Mouse (Mus musculus): ENCODE data around the gene B3gnt2. TPM values are rescaled to one million over a fixed set of nuclear protein-coding genes. Genes with fewer than 3 reads are reported as not detected.

Gene B3gnt2
- polyA plus RNA-seq, 1 experiment from 2014 or later = 2.9 TPM

DNA sequence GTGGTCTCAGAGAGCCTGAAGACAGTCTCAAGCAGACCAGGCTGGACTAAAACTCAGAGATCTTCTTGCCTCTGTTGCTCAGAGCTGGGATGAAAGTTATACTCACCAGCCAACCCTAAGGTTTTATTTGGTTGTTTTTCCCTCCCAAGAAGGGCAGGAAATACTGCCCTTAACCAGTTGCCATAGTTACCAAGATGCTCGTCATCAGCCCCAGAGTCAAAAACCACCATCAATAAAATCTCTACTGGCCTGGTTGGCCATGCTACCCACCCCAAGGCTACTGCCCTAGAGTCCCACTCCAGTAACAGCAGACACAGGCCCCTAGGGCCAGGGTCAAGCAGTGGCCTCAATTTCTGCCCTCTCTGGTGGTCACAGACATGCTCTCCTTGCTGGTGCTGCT, 8.3 kb downstream of the B3gnt2 start:
- peaks cover 12% of the 10 kb centered on the region for H3K27me3 ChIP-seq (ENCODE audit: insufficient read depth, poor library complexity, severe bottlenecking)
- DNase-seq (ENCODE audit: low spot score) = no peak
- H3K9me3 ChIP-seq = no peaks in the 10 kb centered on the region
- no peak overlapping the region for H3K27ac ChIP-seq
- 68% methylated on average over 1 of the region's 1 CpGs for WGBS
- H3K36me3 ChIP-seq = no peaks in the 10 kb centered on the region
- peaks cover 29% of the 10 kb centered on the region for H3K4me1 ChIP-seq
- no peak overlapping the region for H3K4me3 ChIP-seq

DNA sequence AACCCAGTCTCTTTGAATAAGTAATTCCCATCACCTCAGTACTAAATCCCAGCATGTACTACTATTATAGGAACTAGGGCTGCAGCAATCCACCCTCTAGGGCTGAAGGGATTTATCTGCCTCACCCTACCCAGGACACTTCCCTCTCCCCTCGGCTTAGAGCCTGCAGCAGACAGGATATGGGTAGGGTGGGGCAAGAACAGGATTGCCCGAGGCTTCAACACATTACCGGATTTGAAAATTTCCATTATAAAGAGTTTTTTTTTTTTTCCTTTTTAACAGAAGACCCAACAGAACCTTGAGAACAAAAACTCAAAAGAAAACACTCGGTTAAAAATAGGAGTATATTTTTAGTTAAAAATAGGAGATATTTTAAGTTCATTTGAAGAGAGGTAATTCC, 9.3 kb downstream of the B3gnt2 start:
- no peak overlapping the region for H3K27ac ChIP-seq
- H3K9me3 ChIP-seq = no peaks in the 10 kb centered on the region
- WGBS = 37% methylated on average over 4 of the region's 4 CpGs
- no peaks in the 10 kb centered on the region for H3K36me3 ChIP-seq
- H3K27me3 ChIP-seq (ENCODE audit: insufficient read depth, poor library complexity, severe bottlenecking) = peaks cover under 1% of the 10 kb centered on the region; the same call in 1 of the 2 replicates
- H3K4me3 ChIP-seq = no peak overlapping the region
- H3K4me1 ChIP-seq = peaks cover 39% of the 10 kb centered on the region
- no peak for DNase-seq (ENCODE audit: low spot score)

DNA sequence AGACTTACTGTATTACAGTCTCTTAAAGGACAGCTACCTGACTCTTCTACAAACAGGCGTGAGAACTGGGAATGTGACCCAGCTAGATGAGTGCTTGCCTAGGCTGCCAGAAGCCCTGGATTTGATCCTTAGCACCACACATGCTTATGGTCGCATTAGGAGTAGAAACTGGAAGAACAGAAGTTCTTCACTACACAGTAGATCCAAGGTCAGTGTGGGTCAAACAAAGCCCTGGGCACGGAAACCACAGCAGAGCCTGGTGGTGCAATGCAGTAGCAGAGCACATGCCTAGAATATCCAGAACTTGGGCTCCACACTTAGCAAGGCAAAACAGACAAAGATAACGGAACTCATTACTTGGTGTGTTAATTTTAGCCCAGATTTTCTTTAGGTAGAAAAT, 10.7 kb downstream of the B3gnt2 start:
- H3K9me3 ChIP-seq = no peaks in the 10 kb centered on the region
- no peak overlapping the region for H3K27ac ChIP-seq
- H3K4me3 ChIP-seq = no peak overlapping the region
- WGBS = 77% methylated on average over 4 of the region's 4 CpGs
- no peaks in the 10 kb centered on the region for H3K27me3 ChIP-seq (ENCODE audit: insufficient read depth, poor library complexity, severe bottlenecking)
- no peaks in the 10 kb centered on the region for H3K36me3 ChIP-seq
- H3K4me1 ChIP-seq = peaks cover 53% of the 10 kb centered on the region
- DNase-seq (ENCODE audit: low spot score) = no peak

DNA sequence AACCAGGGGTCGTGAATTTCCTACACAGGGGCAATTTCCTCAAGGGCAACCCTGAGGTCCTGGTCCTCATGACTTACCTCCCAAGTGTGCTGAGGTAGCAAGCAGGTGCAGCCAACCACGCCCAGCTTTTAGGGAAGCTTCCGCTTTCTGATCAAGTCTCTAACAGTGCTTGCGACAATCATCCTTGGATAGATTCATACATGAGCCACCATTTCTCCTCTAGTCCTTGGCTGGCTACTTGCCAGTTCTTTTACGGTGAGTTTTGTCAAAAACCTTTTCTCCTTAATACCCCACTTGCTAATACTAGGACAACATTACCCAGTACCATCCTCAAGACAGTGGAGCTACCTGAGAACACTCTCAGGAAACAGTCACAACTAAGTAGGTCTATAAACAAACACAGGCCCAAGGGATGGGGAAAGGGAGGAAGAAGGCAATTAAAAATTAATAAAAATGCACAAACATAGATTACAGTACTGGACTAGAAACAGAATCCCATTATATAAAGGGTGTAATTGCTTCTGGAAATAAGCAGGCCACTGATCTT, 12.0 kb downstream of the B3gnt2 start:
- Histone ChIP-seq H3K4me1 (peaks cover 58% of the 10 kb centered on the region), H3K9me3 (no peaks in the 10 kb centered on the region), H3K36me3 (no peaks in the 10 kb centered on the region), H3K27ac (0 out of 2 replicates have a peak overlapping the region, but pooled peaks have one; percentile 42), H3K4me3 (no peak overlapping the region), H3K27me3 (ENCODE audit: insufficient read depth, poor library complexity, severe bottlenecking) (no peaks in the 10 kb centered on the region)
- DNase-seq (ENCODE audit: low spot score) = no peak
- 76% methylated on average over 5 of the region's 5 CpGs for WGBS

DNA sequence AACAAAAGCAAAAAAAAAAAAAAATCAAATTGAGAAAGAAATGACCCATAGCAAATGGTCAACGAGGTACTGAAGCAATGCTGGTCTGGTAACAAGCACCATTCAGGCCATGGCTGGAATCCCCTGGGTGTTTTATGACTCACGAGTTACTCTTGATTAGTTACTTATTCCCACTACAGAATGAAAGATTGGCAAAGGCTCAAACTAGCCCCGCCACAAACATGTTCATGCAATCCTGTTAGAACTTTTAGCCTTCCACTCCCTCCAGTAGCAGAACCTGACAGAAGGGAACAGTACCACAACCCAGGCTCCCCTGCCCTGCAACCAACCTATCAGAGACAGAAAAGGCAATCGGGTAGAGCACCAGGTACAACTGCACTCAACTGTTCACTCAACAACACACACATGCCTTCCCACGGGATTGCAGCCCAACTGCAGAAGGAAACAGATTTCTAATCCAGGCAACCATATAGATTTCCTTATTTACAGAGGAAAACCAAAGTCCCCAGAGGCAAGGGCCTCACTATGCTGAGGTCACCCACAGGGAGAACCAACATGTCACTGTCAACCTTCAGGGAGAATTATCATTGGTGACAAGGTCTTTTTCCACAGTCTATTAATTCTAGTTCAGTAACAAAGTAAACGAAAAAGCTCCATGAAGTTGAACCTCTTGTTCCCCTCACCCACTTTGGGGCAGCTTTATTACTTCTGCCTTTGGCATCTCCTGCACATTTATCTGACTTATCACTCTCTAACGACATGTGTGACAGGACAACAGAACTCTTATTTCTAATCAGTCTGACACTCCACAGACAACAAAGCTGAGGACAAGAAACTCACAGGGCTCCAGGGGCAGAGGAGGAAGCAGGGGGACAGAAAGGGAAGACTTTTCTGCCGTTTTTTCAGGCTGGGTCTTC, 12.8 kb downstream of the B3gnt2 start:
- no peak overlapping the region for H3K4me3 ChIP-seq
- peak overlapping the region; percentile 42; the same call in 1 of the 2 replicates for H3K27ac ChIP-seq
- no peaks in the 10 kb centered on the region for H3K36me3 ChIP-seq
- H3K9me3 ChIP-seq = no peaks in the 10 kb centered on the region
- no peak for DNase-seq (ENCODE audit: low spot score)
- WGBS = 44% methylated on average over 8 of the region's 8 CpGs
- H3K4me1 ChIP-seq = peaks cover 58% of the 10 kb centered on the region
- H3K27me3 ChIP-seq (ENCODE audit: insufficient read depth, poor library complexity, severe bottlenecking) = no peaks in the 10 kb centered on the region

DNA sequence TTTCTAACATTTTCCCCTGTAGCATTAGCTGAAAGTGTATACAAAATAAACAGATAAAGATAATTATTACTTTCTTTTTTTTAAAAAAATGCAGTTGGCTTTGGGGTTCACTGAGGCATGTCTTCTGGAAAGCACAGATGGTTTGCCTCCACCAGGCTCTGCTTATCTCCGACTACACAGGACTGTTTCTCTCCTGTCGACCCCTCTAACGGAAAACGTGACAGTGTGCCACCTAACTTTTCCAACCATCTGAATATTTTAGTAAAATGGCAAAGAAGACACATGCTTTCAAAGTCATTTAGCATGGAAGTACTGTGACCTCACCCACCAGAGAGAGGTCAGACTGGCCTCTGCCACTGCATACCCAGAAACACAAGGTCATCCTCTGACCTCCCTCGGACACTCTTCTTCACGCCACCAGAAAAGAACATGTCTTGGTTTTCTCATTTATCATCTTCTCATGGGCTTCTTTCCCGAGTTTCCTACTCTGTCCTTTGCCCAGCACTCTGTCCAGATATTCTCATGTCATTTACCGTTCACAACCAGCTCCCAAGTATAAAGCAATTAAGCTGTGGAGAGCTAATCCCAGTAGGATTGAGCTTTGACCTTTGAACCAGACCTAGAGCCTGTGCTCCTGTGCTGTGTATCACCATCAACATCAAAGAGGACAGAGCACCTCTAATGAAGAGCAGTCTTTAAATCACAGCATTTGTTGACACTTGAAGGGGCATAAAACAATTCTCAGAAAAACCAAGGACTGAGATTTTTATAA, 13.6 kb downstream of the B3gnt2 start:
- H3K4me1 ChIP-seq = peaks cover 56% of the 10 kb centered on the region
- WGBS = 43% methylated on average over 8 of the region's 8 CpGs
- H3K9me3 ChIP-seq = no peaks in the 10 kb centered on the region
- no peaks in the 10 kb centered on the region for H3K36me3 ChIP-seq
- H3K27me3 ChIP-seq (ENCODE audit: insufficient read depth, poor library complexity, severe bottlenecking) = no peaks in the 10 kb centered on the region
- no peak overlapping the region for H3K4me3 ChIP-seq
- H3K27ac ChIP-seq = no peak overlapping the region
- DNase-seq (ENCODE audit: low spot score) = no peak

DNA sequence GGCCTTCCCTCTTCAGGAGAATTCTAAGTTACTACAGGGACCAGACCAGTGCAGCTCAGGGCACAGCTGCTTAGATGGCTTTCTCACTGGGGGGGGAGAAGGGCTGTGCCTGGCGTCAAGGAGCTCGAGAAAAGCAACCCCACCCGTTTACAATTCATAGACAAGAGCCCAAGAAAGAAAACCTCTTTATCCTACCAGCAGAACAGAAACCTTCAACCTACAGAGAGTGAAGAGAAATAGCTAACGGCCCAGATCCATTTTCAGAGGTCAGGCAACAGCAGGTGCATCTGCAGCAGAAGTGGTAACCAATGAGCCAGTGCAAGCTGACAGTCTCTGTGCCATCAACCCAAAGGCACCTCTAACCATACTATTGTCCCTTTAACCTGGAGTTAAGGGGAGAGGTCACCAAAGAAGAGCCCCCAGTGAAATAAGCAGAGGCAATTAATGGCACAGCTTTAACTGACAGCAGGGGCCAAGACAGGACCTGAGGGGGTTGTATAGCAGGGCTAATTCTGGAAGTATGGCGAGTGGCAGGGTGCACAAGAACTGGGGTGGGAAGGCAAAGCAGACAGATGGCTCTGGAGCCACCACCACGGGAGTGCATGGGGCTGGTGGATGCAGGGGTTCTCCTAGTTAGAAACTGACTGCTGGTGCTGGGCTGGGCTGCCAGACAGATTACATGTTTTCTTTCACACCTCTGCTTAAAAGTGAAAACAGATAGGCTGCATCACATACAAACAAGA, 14.5 kb downstream of the B3gnt2 start:
- no peak for DNase-seq (ENCODE audit: low spot score)
- H3K27ac ChIP-seq = no peak overlapping the region

DNA sequence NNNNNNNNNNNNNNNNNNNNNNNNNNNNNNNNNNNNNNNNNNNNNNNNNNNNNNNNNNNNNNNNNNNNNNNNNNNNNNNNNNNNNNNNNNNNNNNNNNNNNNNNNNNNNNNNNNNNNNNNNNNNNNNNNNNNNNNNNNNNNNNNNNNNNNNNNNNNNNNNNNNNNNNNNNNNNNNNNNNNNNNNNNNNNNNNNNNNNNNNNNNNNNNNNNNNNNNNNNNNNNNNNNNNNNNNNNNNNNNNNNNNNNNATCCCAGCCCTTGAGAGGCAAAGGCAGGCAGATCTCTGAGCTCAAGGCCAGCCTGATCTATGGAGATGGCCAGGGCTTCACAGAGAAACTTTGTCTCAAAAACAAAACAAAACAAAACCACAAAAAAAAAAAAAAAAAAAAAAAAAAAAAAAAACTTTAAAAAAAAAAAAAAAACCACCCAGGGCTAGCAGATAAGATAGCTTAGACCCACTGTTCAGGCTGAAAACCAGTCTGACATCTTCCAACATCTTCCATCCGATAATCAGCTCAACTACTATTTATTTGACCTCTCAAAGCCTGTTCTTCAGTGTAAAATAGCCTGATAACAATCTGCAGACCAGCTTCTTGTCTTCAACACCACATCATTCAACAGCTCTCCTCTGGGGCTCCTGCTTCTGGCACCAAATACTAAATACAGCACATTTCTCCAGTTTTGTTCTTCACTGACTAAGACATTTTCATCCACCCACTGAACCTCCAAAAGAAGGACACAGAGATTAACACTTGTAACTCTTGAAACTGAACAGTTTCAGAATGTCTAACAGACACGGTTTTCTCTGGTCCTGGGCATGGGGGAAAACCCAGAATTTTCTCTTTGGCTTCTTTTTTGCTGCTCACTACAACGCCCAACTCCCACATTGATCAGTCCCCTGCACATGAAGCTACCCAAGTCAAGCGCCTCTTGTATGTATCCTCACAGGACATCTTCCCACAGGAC, 15.7 kb downstream of the B3gnt2 start:
- no peak for DNase-seq (ENCODE audit: low spot score)
- Histone ChIP-seq H3K4me1 (peaks cover 47% of the 10 kb centered on the region), H3K4me3 (no peak overlapping the region), H3K36me3 (no peaks in the 10 kb centered on the region), H3K27ac (no peak overlapping the region), H3K9me3 (no peaks in the 10 kb centered on the region), H3K27me3 (ENCODE audit: insufficient read depth, poor library complexity, severe bottlenecking) (no peaks in the 10 kb centered on the region)
- WGBS = 46% methylated on average over 4 of the region's 4 CpGs

More for the DNA sequence above, 14.5 kb downstream of the B3gnt2 start:
- no peak overlapping the region for H3K4me3 ChIP-seq
- no peaks in the 10 kb centered on the region for H3K36me3 ChIP-seq
- no peaks in the 10 kb centered on the region for H3K9me3 ChIP-seq
- 59% methylated on average over 6 of the region's 6 CpGs for WGBS
- H3K4me1 ChIP-seq = peaks cover 56% of the 10 kb centered on the region
- H3K27me3 ChIP-seq (ENCODE audit: insufficient read depth, poor library complexity, severe bottlenecking) = no peaks in the 10 kb centered on the region

DNA sequence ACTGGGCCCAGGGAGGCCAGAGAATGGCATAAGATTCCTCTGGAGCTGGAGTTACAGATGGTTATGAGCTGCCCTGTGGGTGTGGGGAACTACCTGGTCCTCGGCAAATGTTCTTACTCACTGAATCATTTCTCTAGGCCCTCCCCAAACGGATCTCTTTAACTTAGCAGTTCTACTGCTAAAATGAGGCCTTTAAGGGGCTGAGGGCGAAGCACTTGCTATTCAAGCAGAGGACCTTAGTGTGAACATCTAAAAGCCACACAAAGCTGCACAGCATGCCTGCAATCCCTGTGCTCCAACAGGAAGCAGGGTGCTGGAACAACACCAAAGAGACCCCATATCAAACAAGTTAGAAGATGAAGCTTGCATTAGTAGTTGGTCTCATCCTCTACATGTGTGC, 21.3 kb downstream of the B3gnt2 start:
- no peaks in the 10 kb centered on the region for H3K27me3 ChIP-seq (ENCODE audit: insufficient read depth, poor library complexity, severe bottlenecking)
- H3K9me3 ChIP-seq = no peaks in the 10 kb centered on the region
- no peak overlapping the region for H3K4me3 ChIP-seq
- no peak overlapping the region for H3K27ac ChIP-seq
- peaks cover 9% of the 10 kb centered on the region for H3K4me1 ChIP-seq
- 73% methylated on average over 3 of the region's 3 CpGs for WGBS
- DNase-seq (ENCODE audit: low spot score) = no peak
- no peaks in the 10 kb centered on the region for H3K36me3 ChIP-seq

DNA sequence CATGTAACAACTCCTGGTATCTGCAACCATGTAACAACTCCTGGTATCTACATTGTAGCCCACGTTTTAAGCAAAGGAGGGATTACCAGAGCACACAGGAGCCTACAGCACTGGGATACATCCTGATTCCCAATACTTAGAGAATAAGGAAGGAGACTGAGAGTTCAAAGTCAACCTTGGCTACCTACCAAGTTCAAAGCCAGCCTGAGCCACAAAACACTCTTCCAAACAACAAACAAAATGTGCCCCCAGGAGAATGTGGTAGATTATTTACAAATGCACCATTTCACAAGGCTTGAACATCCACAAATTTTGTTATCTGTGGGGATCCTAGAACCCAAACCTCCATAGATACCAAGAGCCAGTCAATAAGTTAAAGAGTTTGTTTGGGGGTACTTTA, 22.4 kb downstream of the B3gnt2 start:
- H3K27ac ChIP-seq = no peak overlapping the region
- H3K36me3 ChIP-seq = no peaks in the 10 kb centered on the region
- peaks cover 3% of the 10 kb centered on the region for H3K4me1 ChIP-seq
- WGBS = 50% methylated on average over 1 of the region's 1 CpGs
- no peaks in the 10 kb centered on the region for H3K27me3 ChIP-seq (ENCODE audit: insufficient read depth, poor library complexity, severe bottlenecking)
- no peaks in the 10 kb centered on the region for H3K9me3 ChIP-seq
- no peak overlapping the region for H3K4me3 ChIP-seq
- no peak for DNase-seq (ENCODE audit: low spot score)

DNA sequence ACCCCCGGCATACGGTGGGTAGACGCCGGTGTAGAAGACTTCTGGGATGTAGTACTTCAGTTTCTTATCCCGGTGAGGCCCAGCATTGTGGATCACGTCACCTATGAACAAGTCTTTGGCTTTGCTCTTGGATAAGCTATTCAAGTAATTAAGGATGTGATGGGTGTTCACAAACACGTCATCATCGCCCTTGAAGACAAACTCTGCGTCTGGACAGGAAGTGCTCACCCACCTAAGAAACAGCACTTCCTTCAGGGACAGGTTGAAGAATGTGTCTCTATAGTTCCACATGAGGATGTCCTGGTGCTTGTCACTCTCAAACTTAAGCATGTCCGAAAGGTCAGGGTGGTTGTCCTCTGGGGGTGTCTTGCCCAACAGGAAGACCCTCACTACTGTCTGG, 24.5 kb downstream of the B3gnt2 start:
- H3K27me3 ChIP-seq (ENCODE audit: insufficient read depth, poor library complexity, severe bottlenecking) = no peaks in the 10 kb centered on the region
- no peaks in the 10 kb centered on the region for H3K9me3 ChIP-seq
- no peaks in the 10 kb centered on the region; the same call in 1 of the 2 replicates for H3K4me1 ChIP-seq
- no peak overlapping the region for H3K4me3 ChIP-seq
- WGBS = 88% methylated on average over 10 of the region's 10 CpGs
- no peak for DNase-seq (ENCODE audit: low spot score)
- H3K36me3 ChIP-seq = no peaks in the 10 kb centered on the region
- H3K27ac ChIP-seq = no peak overlapping the region

DNA sequence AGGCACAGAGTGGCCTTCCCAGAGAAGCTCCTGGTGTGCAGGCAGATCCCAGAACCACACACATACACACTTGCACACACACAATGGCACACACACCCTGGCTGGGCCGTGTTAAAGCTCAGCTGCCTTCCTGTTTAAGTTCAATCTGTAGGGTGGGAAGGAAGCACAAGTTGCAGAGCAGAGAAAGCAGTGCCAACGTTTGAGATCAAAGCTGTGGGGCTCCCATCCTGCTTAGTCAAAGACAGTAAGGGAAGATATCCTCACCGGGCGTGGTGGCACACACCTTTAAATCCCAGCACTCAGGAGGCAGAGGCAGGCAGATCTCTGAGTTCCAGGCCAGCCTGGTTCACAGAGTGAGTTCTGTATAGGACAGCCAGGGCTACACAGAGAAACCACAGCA, 28.2 kb downstream of the B3gnt2 start:
- Histone ChIP-seq H3K9me3 (no peaks in the 10 kb centered on the region), H3K4me1 (peaks cover 12% of the 10 kb centered on the region), H3K36me3 (no peaks in the 10 kb centered on the region), H3K4me3 (no peak overlapping the region), H3K27ac (no peak overlapping the region), H3K27me3 (ENCODE audit: insufficient read depth, poor library complexity, severe bottlenecking) (no peaks in the 10 kb centered on the region)
- WGBS = 81% methylated on average over 4 of the region's 4 CpGs
- no peak for DNase-seq (ENCODE audit: low spot score)

Measured in heart, embryonic 10.5 days (tissue).